Mouse (Mus musculus) G1E-ER4 (cell line): ENCODE results near the gene Mettl23. TPM values are rescaled to one million over a fixed set of nuclear protein-coding genes. Genes with fewer than 3 reads are reported as not detected.

ENCODE experiments used
- GATA1 ChIP-seq: IDR thresholded peaks from one replicate; pipeline ENCODE4 v1.8.0; 2012; ENCODE audit warnings: low read length, inconsistent platforms
- polyA plus RNA-seq: library from polyadenylated mRNA; stranded (reverse); fragments of >175 nt; gene quantifications from 2 replicates; pipeline ENCODE4 v1.2.3, GENCODE M21; 2012

Mettl23 gene
- polyA plus RNA-seq, 1 experiment: 85.4 TPM

GRCm38 (mm10) chr11:116813610-116814009 lies 29.5 kb upstream of the Mettl23 start:
- no peak for TF ChIP-seq GATA1

- no peak for TF ChIP-seq GATA1
Measured at GRCm38 (mm10) chr11:116814076-116814883, 28.8 kb upstream of the Mettl23 start.

GRCm38 (mm10) chr11:116814884-116815415 lies 28.1 kb upstream of the Mettl23 start:
- TF ChIP-seq GATA1: no peak

GRCm38 (mm10) chr11:116816769-116817168 lies 26.3 kb upstream of the Mettl23 start:
- no peak for TF ChIP-seq GATA1

GRCm38 (mm10) chr11:116817567-116817966 lies 25.5 kb upstream of the Mettl23 start:
- TF ChIP-seq GATA1: no peak

GRCm38 (mm10) chr11:116818722-116819121 lies 24.4 kb upstream of the Mettl23 start:
- TF ChIP-seq GATA1: no peak

GRCm38 (mm10) chr11:116819932-116820593 lies 23.0 kb upstream of the Mettl23 start:
- TF ChIP-seq GATA1: no peak

GRCm38 (mm10) chr11:116821057-116821940 lies 21.8 kb upstream of the Mettl23 start:
- no peak for TF ChIP-seq GATA1

- TF ChIP-seq GATA1: no peak
Measured at GRCm38 (mm10) chr11:116822215-116822614, 20.9 kb upstream of the Mettl23 start.

- TF ChIP-seq GATA1: no peak
Measured at GRCm38 (mm10) chr11:116822626-116823025, 20.5 kb upstream of the Mettl23 start.

GRCm38 (mm10) chr11:116823255-116823654 lies 19.8 kb upstream of the Mettl23 start:
- no peak for TF ChIP-seq GATA1

GRCm38 (mm10) chr11:116825230-116825629 lies 17.8 kb upstream of the Mettl23 start:
- no peak for TF ChIP-seq GATA1

- no peak for TF ChIP-seq GATA1
Measured at GRCm38 (mm10) chr11:116826550-116827504, 16.3 kb upstream of the Mettl23 start.

GRCm38 (mm10) chr11:116827534-116828165 lies 15.4 kb upstream of the Mettl23 start, which contains the start of gene Mxra7:
Mxra7 (minus strand) TSS chr11:116828046.
- no peak for TF ChIP-seq GATA1

- no peak for TF ChIP-seq GATA1
Measured at GRCm38 (mm10) chr11:116832172-116832685, 10.8 kb upstream of the Mettl23 start.
